Mouse (Mus musculus) cerebellum, postnatal 36 days (tissue): Measurements from ENCODE around the gene Xrn1.
"Not testable (repeated sequence)": the region's sequence is repeated elsewhere in the genome, so short reads cannot be mapped to it uniquely, and the experiment has no call there.

Experiments
- DNase-seq, 2 experiments: peaks; one replicate each; pipeline ENCODE4 v3.0.0; 2021 to 2022; ENCODE audit warnings: mixed read lengths in 2 of 2

Xrn1 gene

GRCm38 (mm10) chr9:95954585-95955461 lies at the start of gene Xrn1:
Gene Xrn1, plus strand, starts transcription at chr9:95954760.
- peak; percentile 91 to 93 for DNase-seq

- no peak for DNase-seq
Observed at GRCm38 (mm10) chr9:95932855-95933254, 21.7 kb upstream of the Xrn1 start.

GRCm38 (mm10) chr9:95953658-95954057 lies 902 bp upstream of the Xrn1 start:
- no peak for DNase-seq

- DNase-seq = no peak
Observed at GRCm38 (mm10) chr9:95954226-95954584, 355 bp upstream of the Xrn1 start.

- DNase-seq = no peak
Observed at GRCm38 (mm10) chr9:95957611-95958010, 3.1 kb downstream of the Xrn1 start.

GRCm38 (mm10) chr9:95958041-95958730 lies 3.6 kb downstream of the Xrn1 start:
- DNase-seq = no peak

- not testable (repeated sequence) for DNase-seq
Observed at GRCm38 (mm10) chr9:95958731-95959105, 4.2 kb downstream of the Xrn1 start.

GRCm38 (mm10) chr9:95959246-95959645 lies 4.7 kb downstream of the Xrn1 start:
- no peak for DNase-seq

- no peak for DNase-seq
Observed at GRCm38 (mm10) chr9:95959732-95960428, 5.3 kb downstream of the Xrn1 start.

- DNase-seq = no peak
Observed at GRCm38 (mm10) chr9:95961058-95961457, 6.5 kb downstream of the Xrn1 start.

GRCm38 (mm10) chr9:95964037-95964436 lies 9.5 kb downstream of the Xrn1 start:
- DNase-seq = no peak

GRCm38 (mm10) chr9:95978279-95978678 lies 23.7 kb downstream of the Xrn1 start:
- DNase-seq = no peak

GRCm38 (mm10) chr9:95979896-95980295 lies 25.3 kb downstream of the Xrn1 start:
- no peak for DNase-seq

- no peak for DNase-seq
Observed at GRCm38 (mm10) chr9:95992255-95992654, 37.7 kb downstream of the Xrn1 start.

- no peak for DNase-seq
Observed at GRCm38 (mm10) chr9:96004455-96004854, 49.9 kb downstream of the Xrn1 start.

GRCm38 (mm10) chr9:96010664-96011063 lies 56.1 kb downstream of the Xrn1 start:
- DNase-seq = no peak

- no peak for DNase-seq
Observed at GRCm38 (mm10) chr9:96023921-96024320, 69.4 kb downstream of the Xrn1 start.

- DNase-seq = no peak
Observed at GRCm38 (mm10) chr9:96027913-96028312, 73.4 kb downstream of the Xrn1 start.

- DNase-seq = peak; percentile 18 to 24
Observed at GRCm38 (mm10) chr9:96028818-96029217, 74.3 kb downstream of the Xrn1 start.

GRCm38 (mm10) chr9:96029886-96030285 lies 75.3 kb downstream of the Xrn1 start:
- DNase-seq = no peak

GRCm38 (mm10) chr9:96035371-96036086 lies 81.0 kb downstream of the Xrn1 start:
- no peak for DNase-seq

GRCm38 (mm10) chr9:96044214-96044613 lies 89.7 kb downstream of the Xrn1 start:
- DNase-seq = no peak

GRCm38 (mm10) chr9:96051501-96051900 lies 96.9 kb downstream of the Xrn1 start:
- peak; percentile 22 to 37 for DNase-seq
